Mouse (Mus musculus): ENCODE results near the gene Idh3g. TPM values are rescaled to one million over a fixed set of nuclear protein-coding genes. Genes with fewer than 3 reads are reported as not detected.

Idh3g gene
- polyA plus RNA-seq, 1 experiment from 2014 or later: 202 TPM

DNA sequence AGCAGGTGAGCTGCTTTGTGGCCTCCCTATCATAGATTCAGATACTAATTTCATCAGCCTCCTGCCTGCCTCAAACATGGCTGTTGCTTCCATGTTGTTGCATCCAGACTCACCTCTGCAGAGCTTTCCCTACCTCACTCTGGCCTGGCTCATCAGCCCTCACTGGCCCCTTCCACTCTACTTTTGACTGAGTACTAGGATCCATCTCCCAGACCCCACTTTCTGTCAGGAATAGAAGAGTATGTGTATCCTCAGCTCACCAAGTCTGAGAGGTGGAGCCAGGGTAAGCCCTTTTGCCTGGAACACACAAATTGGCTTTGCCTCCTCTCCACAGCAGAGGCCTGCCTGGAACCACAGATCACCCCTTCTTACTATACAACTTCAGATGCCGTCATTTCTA lies 1.8 kb upstream of the Idh3g start:
- 78% methylated on average over 1 of the region's 1 CpGs for WGBS
- no peak overlapping the region for H3K27ac ChIP-seq
- H3K4me1 ChIP-seq: peaks cover 10% of the 10 kb centered on the region; the same call in 1 of the 2 replicates
- H3K27me3 ChIP-seq (replicated peaks): no peaks in the 10 kb centered on the region
- no peak for ATAC-seq (ENCODE audit: insufficient read depth, low FRiP score, low read depth)
- H3K9ac ChIP-seq: no peak overlapping the region
- no peaks in the 10 kb centered on the region for H3K9me3 ChIP-seq
- peak overlapping the region; percentile 52 for H3K4me2 ChIP-seq
- peak overlapping the region; percentile 63 for H3K4me3 ChIP-seq (replicated peaks)
- H3K36me3 ChIP-seq: no peaks in the 10 kb centered on the region

DNA sequence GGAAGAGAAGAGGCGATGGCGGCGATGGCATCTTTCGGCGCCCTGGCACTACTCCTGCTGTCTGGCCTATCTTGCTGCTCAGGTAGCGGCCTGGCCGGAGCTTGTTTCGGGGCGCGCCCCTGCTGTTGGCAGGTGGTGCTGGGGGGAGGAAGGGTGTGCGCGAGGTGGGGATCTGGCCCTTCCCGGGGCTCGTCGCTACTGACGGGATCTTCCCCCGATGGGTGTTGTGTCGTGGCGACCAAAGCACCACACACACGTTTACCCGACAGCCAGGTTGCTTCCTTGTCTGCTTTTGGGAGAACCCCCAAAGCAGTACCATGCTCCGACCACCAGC lies 495 bp upstream of the Idh3g start:
- 11% methylated on average over 20 of the region's 22 CpGs for WGBS
- Histone ChIP-seq H3K36me3 (no peaks in the 10 kb centered on the region), H3K27me3 (replicated peaks) (no peaks in the 10 kb centered on the region), H3K9ac (peak overlapping the region; percentile 63), H3K4me3 (replicated peaks) (peak overlapping the region; percentile 63), H3K4me2 (peak overlapping the region; percentile 52), H3K27ac (peak overlapping the region; percentile 77; the same call in 1 of the 2 replicates), H3K4me1 (peaks cover 10% of the 10 kb centered on the region; the same call in 1 of the 2 replicates), H3K9me3 (no peaks in the 10 kb centered on the region)
- ATAC-seq (ENCODE audit: insufficient read depth, low FRiP score, low read depth): peak; percentile 29

DNA sequence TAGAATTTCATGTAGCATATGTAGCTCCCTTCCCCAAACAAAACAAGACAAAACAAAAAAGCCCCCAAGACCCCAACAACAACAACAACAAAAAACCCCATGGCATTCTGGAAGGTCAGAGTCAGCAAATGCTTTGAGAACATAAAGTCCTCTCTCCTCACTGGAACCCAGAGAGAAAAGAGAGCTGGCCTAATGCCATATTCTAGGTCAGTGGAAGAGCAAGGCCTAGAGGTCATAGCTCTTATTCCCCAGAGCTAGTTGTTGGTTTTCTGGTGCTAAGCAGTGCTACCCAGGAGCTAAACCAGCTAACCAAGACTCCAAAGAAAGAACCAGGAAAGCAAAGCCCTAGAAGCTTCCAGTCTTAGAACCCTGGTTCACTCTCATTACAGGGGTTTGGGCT lies 1.0 kb downstream of the Idh3g start:
- H3K27ac ChIP-seq: peak overlapping the region; percentile 93; the same call in 1 of the 2 replicates
- H3K36me3 ChIP-seq: peaks cover 4% of the 10 kb centered on the region; the same call in 1 of the 2 replicates
- no peaks in the 10 kb centered on the region for H3K9me3 ChIP-seq
- peak overlapping the region; percentile 57 for H3K4me2 ChIP-seq
- no peaks in the 10 kb centered on the region for H3K27me3 ChIP-seq (replicated peaks)
- ATAC-seq (ENCODE audit: insufficient read depth, low FRiP score, low read depth): no peak
- H3K9ac ChIP-seq: peak overlapping the region; percentile 34
- peaks cover 10% of the 10 kb centered on the region; the same call in 1 of the 2 replicates for H3K4me1 ChIP-seq
- peak overlapping the region; percentile 63 for H3K4me3 ChIP-seq (replicated peaks)

DNA sequence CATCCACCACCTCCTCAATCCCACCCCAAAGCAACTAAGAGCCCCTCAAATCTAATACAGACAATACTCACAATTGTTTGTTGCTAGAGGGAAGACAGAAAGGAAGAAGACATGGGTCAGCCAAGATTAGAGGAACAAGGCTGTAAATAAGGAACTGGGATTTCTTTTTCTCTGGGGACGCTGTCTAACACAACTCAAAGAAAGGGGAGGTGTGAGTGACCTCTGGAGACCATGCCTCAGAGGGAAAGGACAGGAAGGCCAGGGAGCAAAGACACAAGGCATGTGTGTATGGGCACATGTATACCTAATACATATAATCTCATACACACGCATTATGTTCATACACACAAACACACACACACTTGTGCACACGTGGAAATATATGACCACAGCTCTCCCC lies 4.5 kb downstream of the Idh3g start:
- Histone ChIP-seq H3K9ac (no peak overlapping the region), H3K4me1 (no peaks in the 10 kb centered on the region), H3K9me3 (no peaks in the 10 kb centered on the region), H3K36me3 (peaks cover 13% of the 10 kb centered on the region; the same call in 1 of the 2 replicates), H3K4me3 (replicated peaks) (no peak overlapping the region), H3K27ac (no peak overlapping the region), H3K4me2 (no peak overlapping the region), H3K27me3 (replicated peaks) (no peaks in the 10 kb centered on the region)
- 84% methylated on average over 3 of the region's 3 CpGs for WGBS
- ATAC-seq (ENCODE audit: insufficient read depth, low FRiP score, low read depth): no peak

DNA sequence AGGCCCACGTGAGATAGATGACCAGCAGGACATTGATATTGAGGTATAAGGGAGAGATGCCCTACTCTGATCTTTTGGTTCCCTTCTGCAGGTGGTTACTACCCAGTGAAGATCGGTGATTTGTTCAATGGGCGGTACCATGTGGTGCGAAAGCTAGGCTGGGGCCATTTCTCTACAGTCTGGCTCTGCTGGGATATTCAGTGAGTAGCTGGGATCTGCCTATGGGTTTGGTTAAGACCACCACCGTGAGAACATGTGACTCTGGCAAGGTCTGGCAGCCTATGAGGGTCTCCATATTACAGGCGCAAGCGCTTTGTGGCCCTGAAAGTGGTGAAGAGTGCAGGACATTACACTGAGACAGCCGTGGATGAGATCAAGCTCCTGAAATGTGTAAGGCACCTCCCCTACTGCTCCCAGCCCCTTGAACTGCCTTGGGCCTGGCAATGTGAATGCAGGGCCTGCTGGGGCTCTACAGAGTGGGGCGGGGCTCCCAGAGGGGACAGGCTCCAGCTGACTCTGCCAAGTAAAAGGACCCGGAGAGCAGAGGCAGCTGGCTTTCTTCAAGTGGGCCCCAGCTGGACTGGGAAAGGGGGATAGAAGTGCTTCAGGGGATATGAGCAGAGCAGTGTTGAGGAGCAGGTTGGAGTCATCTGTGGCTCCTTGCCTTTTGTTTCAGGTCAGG lies 11.8 kb downstream of the Idh3g start:
- H3K27ac ChIP-seq: peak overlapping the region; percentile 35; the same call in 1 of the 2 replicates
- H3K9me3 ChIP-seq: no peaks in the 10 kb centered on the region
- 62% methylated on average over 10 of the region's 10 CpGs for WGBS
- no peak overlapping the region for H3K4me2 ChIP-seq
- H3K9ac ChIP-seq: no peak overlapping the region
- H3K4me3 ChIP-seq (replicated peaks): no peak overlapping the region
- peak; percentile 61; the same call in 1 of the 2 replicates for ATAC-seq (ENCODE audit: insufficient read depth, low FRiP score, low read depth)
- 0 out of 2 replicates have a peak, but pooled peaks cover 2% of the 10 kb centered on the region for H3K36me3 ChIP-seq
- H3K27me3 ChIP-seq (replicated peaks): no peaks in the 10 kb centered on the region
- H3K4me1 ChIP-seq: 0 out of 2 replicates have a peak, but pooled peaks cover 4% of the 10 kb centered on the region

DNA sequence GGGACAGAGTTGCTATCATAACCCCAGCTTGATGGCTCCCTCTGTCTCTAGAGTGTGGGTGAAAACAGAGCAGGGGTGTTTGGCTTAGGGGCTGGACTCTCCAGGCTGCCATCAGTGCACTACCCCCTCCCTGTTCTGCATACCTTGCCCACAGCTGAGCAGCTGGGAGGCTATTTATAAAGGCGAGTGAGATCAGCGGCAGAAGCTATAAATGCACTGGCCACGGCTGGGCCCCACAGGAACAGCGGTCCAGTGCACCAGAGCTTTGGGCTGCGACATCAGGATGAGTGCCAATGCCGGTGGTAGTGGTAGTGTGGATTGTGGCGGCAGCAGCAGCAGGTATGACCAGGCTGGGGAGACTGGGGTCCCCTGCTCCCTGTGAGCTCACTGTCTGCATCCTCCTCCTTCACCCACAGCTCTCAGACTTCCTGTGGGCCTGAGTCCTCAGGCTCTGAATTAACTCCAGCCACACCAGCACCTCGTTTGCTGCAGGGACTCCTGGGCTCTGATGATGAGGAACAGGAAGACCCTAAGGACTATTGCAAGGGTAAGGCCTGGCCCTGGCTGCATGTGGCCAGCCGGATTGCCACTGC lies 12.4 kb downstream of the Idh3g start, which contains the start of gene Srpk3:
Srpk3 (plus strand) TSS at position 238 of the 593 bp plus-strand sequence.
- Histone ChIP-seq H3K4me2 (no peak within 1 kb of the TSS), H3K4me3 (replicated peaks) (no peak within 1 kb of the TSS), H3K9me3 (no peaks in the 10 kb centered on the region), H3K36me3 (no peaks in the 10 kb centered on the region), H3K27me3 (replicated peaks) (no peaks in the 10 kb centered on the region), H3K27ac (peak within 1 kb of the TSS; percentile 35; the same call in 1 of the 2 replicates), H3K9ac (no peak within 1 kb of the TSS), H3K4me1 (0 out of 2 replicates have a peak, but pooled peaks cover 4% of the 10 kb centered on the region)
- ATAC-seq (ENCODE audit: insufficient read depth, low FRiP score, low read depth): no peak
- WGBS: 50% methylated on average over 9 of the region's 9 CpGs

DNA sequence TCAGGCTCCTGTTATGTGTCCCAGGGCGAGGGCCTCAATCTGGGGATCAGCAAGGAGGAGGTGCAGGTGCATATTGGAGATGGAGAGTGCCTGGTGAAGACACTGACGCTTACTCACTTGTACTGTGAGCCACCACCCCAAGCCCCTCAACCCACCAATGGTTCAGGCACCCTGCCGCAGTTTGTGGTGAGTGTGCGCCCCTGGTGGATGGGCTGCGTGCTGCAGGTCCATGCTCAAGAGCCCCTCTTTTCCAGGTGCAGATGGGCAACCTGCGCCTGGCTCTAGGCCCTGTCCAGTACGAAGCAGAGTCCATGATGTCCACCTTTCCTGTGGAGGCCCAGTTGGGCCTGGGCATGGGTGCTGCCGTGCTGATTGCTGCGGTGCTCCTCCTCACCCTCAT lies 19.4 kb downstream of the Idh3g start:
- H3K36me3 ChIP-seq: no peaks in the 10 kb centered on the region
- 58% methylated on average over 9 of the region's 9 CpGs for WGBS
- no peak overlapping the region for H3K27ac ChIP-seq
- no peak overlapping the region for H3K9ac ChIP-seq
- no peaks in the 10 kb centered on the region for H3K9me3 ChIP-seq
- no peak overlapping the region for H3K4me3 ChIP-seq (replicated peaks)
- H3K4me1 ChIP-seq: no peaks in the 10 kb centered on the region
- no peak overlapping the region for H3K4me2 ChIP-seq
- no peak for ATAC-seq (ENCODE audit: insufficient read depth, low FRiP score, low read depth)
- no peaks in the 10 kb centered on the region for H3K27me3 ChIP-seq (replicated peaks)

DNA sequence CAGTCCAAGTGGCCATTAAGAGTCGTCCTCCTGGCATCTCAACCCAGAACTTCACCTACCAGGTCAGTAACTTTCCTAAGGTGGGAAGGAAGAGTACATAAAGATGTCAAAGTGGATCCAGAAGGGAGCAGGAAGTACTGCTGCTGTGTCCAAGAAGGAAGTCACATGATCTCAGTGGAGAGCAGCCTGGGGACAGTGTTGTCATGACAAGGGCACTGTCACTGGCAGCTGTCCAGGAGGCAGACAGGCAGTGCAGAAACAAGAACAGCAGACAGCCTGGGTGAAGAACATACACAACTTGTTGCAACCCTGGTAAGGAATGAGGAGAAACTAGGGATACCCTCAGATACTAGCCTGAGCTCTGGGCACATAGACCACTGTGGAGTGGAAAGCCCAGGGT lies 21.4 kb downstream of the Idh3g start:
- H3K9me3 ChIP-seq: no peaks in the 10 kb centered on the region
- no peak overlapping the region for H3K4me2 ChIP-seq
- 75% methylated on average over 1 of the region's 1 CpGs for WGBS
- no peaks in the 10 kb centered on the region for H3K27me3 ChIP-seq (replicated peaks)
- no peak overlapping the region for H3K9ac ChIP-seq
- no peak overlapping the region for H3K4me3 ChIP-seq (replicated peaks)
- H3K36me3 ChIP-seq: no peaks in the 10 kb centered on the region
- no peak overlapping the region for H3K27ac ChIP-seq
- no peak for ATAC-seq (ENCODE audit: insufficient read depth, low FRiP score, low read depth)
- no peaks in the 10 kb centered on the region for H3K4me1 ChIP-seq

DNA sequence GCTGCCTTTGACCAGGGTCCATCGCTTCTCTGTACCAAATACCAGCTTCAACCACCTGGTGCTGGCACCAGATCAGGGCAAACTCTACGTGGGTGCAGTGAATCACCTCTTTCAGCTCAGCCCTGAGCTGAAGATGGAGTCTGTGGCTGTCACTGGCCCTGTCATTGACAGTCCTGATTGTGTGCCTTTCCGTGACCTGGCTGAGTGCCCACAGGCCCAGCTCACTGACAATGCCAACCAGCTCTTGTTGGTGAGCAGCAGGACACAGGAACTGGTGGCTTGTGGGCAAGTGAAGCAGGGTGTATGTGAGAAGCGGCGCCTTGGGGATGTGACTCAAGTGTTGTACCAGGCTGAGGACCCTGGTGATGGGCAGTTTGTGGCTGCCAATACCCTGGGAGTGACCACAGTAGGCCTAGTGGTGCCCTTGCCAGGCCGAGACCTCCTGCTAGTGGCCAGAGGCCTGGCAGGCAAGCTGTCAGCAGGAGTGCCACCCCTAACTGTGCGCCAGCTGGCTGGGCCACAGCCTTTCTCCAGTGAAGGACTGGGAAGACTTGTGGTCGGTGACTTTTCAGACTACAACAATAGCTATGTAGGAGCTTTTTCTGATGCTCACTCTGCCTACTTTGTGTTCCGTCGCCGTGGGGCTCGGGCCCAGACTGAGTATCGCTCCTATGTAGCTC lies 27.9 kb downstream of the Idh3g start:
- no peak for ATAC-seq (ENCODE audit: insufficient read depth, low FRiP score, low read depth)
- no peaks in the 10 kb centered on the region for H3K9me3 ChIP-seq
- no peak overlapping the region for H3K4me3 ChIP-seq (replicated peaks)
- H3K27ac ChIP-seq: no peak overlapping the region
- H3K4me2 ChIP-seq: no peak overlapping the region
- H3K9ac ChIP-seq: no peak overlapping the region
- 83% methylated on average over 13 of the region's 13 CpGs for WGBS
- no peaks in the 10 kb centered on the region for H3K36me3 ChIP-seq
- no peaks in the 10 kb centered on the region for H3K4me1 ChIP-seq
- H3K27me3 ChIP-seq (replicated peaks): no peaks in the 10 kb centered on the region; the same call in 1 of the 2 replicates

DNA sequence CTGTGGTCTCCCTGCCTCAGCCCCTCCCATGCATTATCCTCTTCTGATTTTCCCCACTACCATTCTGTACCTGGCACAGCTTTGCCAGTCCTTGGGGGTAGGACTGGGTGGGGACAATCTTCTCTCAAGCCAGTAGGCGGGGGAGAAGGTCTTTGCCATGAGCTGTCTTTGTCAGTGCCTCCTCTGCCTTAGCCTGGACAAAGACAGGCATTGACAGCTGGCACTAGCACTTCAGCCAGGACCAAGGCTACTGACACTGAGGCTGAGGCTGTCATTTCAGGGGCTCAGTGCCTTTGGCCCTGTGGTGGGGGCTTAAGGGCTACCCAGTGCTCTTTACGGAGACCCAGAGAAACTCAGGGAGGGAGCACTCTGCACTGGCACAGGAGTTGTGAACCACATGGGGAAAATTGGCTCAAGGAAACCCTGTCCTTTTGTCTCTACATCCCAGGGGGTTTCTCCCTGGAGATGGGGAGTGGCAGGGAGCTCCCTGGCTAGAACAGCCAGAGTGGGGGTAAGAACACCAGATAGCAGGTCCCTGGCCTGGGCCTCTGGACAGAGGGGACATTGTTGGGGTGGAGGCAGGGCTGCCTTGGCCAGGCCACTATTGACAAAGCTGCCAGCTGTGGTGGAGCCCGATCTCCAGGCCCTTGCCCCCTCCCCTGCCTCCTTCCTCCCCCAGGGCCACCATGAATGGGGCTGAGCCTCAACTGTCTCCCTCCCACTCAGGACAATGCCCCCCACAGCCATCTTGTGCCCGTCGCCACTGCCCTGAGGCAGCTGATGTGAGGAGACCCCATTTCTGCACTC lies 30.2 kb downstream of the Idh3g start, which contains the start of gene Plxnb3:
Plxnb3 (plus strand) TSS at position 757 of the 807 bp plus-strand sequence.
- no peak within 1 kb of the TSS for H3K9ac ChIP-seq
- no peaks in the 10 kb centered on the region for H3K9me3 ChIP-seq
- no peaks in the 10 kb centered on the region for H3K4me1 ChIP-seq
- H3K27ac ChIP-seq: no peak within 1 kb of the TSS
- H3K27me3 ChIP-seq (replicated peaks): no peaks in the 10 kb centered on the region; the same call in 1 of the 2 replicates
- peak; percentile 35; the same call in 1 of the 2 replicates for ATAC-seq (ENCODE audit: insufficient read depth, low FRiP score, low read depth)
- no peaks in the 10 kb centered on the region for H3K36me3 ChIP-seq
- H3K4me3 ChIP-seq (replicated peaks): no peak within 1 kb of the TSS
- H3K4me2 ChIP-seq: no peak within 1 kb of the TSS
- 78% methylated on average over 5 of the region's 5 CpGs for WGBS

DNA sequence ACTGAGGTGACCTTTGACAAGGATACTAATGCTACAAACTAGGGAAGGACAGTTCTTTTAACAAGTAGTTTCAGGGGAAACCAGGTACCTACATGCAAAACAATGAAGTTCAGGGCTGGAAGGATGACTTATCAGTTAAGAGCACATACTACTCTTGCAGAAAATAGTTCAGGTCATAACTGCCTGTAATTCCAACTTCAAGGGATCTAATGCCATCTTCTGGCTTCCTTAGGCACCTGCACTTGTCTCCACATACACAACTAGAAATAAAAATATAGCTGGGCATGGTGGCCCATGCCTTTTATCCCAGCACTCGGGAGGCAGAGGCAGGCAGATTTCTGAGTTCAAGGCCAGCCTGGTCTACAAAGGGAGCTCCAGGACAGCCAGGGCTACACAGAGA lies 37.7 kb downstream of the Idh3g start:
- Histone ChIP-seq H3K4me1 (no peaks in the 10 kb centered on the region), H3K9me3 (no peaks in the 10 kb centered on the region), H3K9ac (no peak overlapping the region), H3K27me3 (replicated peaks) (no peaks in the 10 kb centered on the region), H3K4me2 (no peak overlapping the region), H3K4me3 (replicated peaks) (no peak overlapping the region), H3K27ac (no peak overlapping the region), H3K36me3 (no peaks in the 10 kb centered on the region)
- 100% methylated on average over 1 of the region's 1 CpGs for WGBS
- ATAC-seq (ENCODE audit: insufficient read depth, low FRiP score, low read depth): no peak
